Mouse (Mus musculus) spleen, postnatal 10 days (tissue): Measurements from ENCODE around the gene Trim14.

Experiments
- DNase-seq, 2 experiments: peaks; one replicate each; pipeline ENCODE4 v3.0.0; 2021 to 2022; ENCODE audit warnings: low spot score in 2 of 2

Trim14 gene

GRCm38 (mm10) chr4:46485696-46486417, 50.1 kb downstream of the Trim14 start:
- peak; percentile 71 to 90 for DNase-seq

GRCm38 (mm10) chr4:46479081-46479480, 56.9 kb downstream of the Trim14 start:
- no peak for DNase-seq

GRCm38 (mm10) chr4:46475101-46475500, 60.8 kb downstream of the Trim14 start:
- DNase-seq, result no peak

GRCm38 (mm10) chr4:46465740-46466139, 70.2 kb downstream of the Trim14 start:
- no peak for DNase-seq

- DNase-seq, result peak in 1 of 2 experiments; percentile 77
Observed at GRCm38 (mm10) chr4:46463130-46463830, 72.7 kb downstream of the Trim14 start.

GRCm38 (mm10) chr4:46458411-46458810, 77.5 kb downstream of the Trim14 start:
- DNase-seq, result no peak

- no peak for DNase-seq
Observed at GRCm38 (mm10) chr4:46457186-46457585, 78.8 kb downstream of the Trim14 start.

GRCm38 (mm10) chr4:46456762-46457161, 79.2 kb downstream of the Trim14 start:
- DNase-seq, result no peak

GRCm38 (mm10) chr4:46454097-46454864, 81.7 kb downstream of the Trim14 start:
- DNase-seq, result no peak

- DNase-seq, result no peak
Observed at GRCm38 (mm10) chr4:46452855-46453719, 82.9 kb downstream of the Trim14 start.

- peak; percentile 69 to 78 for DNase-seq
Observed at GRCm38 (mm10) chr4:46452481-46452850, 83.5 kb downstream of the Trim14 start.

GRCm38 (mm10) chr4:46451758-46452480, 84.0 kb downstream of the Trim14 start:
- DNase-seq, result peak; percentile 76 to 81

- peak; percentile 79 to 86 for DNase-seq
Observed at GRCm38 (mm10) chr4:46451240-46451757, 84.6 kb downstream of the Trim14 start.

GRCm38 (mm10) chr4:46450519-46451131, 85.3 kb downstream of the Trim14 start, which contains the start of gene Anp32b:
Gene Anp32b (plus strand): TSS chr4:46450902.
- peak; percentile 95 to 97 for DNase-seq

GRCm38 (mm10) chr4:46450020-46450518, 85.9 kb downstream of the Trim14 start:
- DNase-seq, result no peak

GRCm38 (mm10) chr4:46448886-46449285, 87.1 kb downstream of the Trim14 start:
- DNase-seq, result peak in 1 of 2 experiments; percentile 47

- no peak for DNase-seq
Observed at GRCm38 (mm10) chr4:46447461-46447860, 88.5 kb downstream of the Trim14 start.

GRCm38 (mm10) chr4:46445237-46445945, 90.5 kb downstream of the Trim14 start:
- DNase-seq, result no peak
